Mouse (Mus musculus): Measurements from ENCODE around the gene Oit1.

- TF ChIP-seq CTCF (IDR thresholded peaks at IDR 0.05; ENCODE audit: low read depth, low read length) (no peak), GATA1 (IDR thresholded peaks at IDR 0.05; ENCODE audit: borderline replicate concordance, low read length) (no peak), TAL1 (conservative IDR thresholded peaks at IDR 0.05; ENCODE audit: low read depth, low read length) (no peak), POLR2AphosphoS5 (IDR thresholded peaks at IDR 0.05; ENCODE audit: insufficient replicate concordance, low read depth, low read length) (no peak), GATA2 (IDR thresholded peaks at IDR 0.05; ENCODE audit: borderline replicate concordance, low read depth, low read length) (no peak)
Observed at GRCm38 (mm10) chr14:8317194-8318097, 61.1 kb downstream of the Oit1 start, which contains the start of gene Fam107a.
